Mouse (Mus musculus) T-helper 2 cell (primary cell): ENCODE measurements at regions not wholly inside any gene's neighbourhood (a gene's known extent, or its start where the extent isn't known, plus 50 kb on each side); places are given as distances from the start of the nearest gene placed in this dataset.

Source experiments
- in situ Hi-C: fragments of 300-600 bp; cut with MboI, MseI; formaldehyde crosslinking; loops from one replicate; pipeline ENCODE4 v1.15.1; 2025; ENCODE audit warnings: high pct_unique_total_duplicates

DNA sequence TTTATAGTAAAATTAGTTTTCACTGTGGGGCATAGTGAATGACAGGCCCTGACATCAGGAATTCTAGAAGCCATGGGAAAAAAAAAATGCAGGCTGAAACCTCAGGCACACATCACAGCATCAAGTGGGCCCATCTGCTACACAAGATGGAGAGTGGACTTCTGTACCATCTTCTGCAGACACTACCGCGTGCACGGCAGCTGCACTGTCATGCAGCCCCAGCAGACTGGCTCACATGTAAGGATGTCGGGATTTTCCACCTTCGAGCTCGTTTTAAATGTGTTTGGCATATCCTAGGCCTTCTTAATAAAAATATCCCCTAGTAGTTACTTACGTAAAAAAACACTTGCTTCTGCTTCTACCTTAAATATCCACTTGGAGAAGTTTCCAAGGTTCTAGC lies 186.5 kb upstream of the Mkln1 start:
- in situ Hi-C loops: loop anchor here (10.0 kb wide), 1 partner anchor 1147 kb away; no protein-coding TSS in a partner anchor

GRCm38 (mm10) chr6:31212694-31213093 lies 185.8 kb upstream of the Mkln1 start:
- in situ Hi-C loops: loop anchor here (10.0 kb wide), 1 partner anchor 1148 kb away; no protein-coding TSS in a partner anchor

DNA sequence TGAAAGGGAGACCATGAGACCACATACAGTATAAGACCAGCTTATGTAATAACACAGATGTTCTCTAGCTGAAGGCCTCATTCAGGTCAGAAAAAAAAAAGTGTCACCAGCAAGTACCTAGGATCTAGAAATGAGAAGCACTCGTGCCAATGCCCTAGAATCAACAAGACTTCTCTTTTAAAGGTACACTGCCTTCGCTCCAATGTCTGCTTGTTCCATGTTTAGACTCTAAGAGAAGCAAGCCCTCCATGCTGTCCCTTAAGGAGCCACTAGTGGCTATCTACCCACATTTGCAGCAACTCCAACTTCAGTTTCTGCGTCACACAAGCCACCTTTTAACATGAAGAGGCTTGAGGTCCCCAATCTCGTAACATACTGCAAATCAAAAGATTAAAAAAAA lies 185.4 kb upstream of the Mkln1 start:
- in situ Hi-C loops: loop anchor here (10.0 kb wide), 1 partner anchor 1148 kb away; no protein-coding TSS in a partner anchor

DNA sequence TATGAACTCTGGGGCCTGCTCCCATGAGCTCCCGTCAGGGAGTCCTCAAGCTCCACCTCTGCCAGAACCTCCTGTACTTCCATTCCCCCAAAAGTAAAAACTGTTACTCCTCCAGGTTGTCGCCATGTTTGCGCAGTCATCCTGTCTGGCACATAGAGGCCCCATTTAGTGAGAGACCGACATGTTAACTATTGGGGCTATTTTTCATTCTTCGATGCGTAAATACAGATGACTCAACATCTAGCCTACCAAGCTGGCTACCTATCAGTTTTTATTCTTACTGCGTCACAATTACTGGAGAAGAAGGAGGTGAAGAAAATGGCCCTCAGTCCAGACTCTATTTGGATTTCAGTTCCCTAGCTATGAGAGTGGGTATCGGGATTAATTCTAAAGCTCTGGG lies 182.9 kb upstream of the Mkln1 start:
- in situ Hi-C loops: loop anchor here (10.0 kb wide), 1 partner anchor 1151 kb away; no protein-coding TSS in a partner anchor

DNA sequence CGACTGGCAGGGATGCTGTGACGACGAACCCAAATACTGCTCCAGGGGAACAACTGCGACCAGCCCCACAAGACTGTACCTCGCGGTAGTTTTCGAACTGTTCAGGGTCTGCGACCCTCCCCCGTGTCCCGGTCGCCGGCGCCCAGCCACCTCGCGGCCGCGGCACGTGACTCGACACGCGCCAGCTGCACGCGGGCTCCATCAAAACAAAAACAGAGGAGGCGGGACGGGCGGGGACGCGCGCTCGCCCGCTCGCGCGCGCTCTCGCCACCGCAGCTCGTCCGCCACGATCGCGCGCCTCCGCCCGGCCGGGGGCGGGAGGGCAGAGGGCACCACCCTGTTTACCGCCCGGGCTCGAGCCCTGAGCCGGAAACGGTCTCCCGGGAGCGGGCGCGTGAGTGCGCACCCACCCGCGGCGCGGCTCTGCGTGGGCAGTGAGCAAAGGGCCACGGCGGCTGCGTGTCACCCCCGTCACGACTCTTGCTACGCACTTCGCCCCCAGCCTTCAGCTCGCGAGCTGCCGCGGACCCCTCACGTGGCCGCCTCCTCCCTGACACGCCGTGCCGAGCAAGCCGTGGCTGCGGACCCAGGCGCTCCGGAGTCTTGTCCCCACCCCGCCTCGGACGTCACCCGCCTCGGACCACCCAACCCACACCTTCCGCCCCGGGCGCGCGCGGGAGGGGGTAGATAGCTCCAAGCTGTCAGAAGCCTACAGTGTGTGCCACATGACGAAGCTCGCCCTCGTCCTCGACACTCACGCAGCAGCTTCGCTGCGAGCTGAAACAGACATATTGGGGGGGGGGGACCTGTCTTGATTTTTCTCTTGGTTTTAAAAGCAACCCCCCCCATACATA lies 182.1 kb upstream of the Mkln1 start:
- in situ Hi-C loops: loop anchor here (10.0 kb wide), 1 partner anchor 1152 kb away; no protein-coding TSS in a partner anchor

DNA sequence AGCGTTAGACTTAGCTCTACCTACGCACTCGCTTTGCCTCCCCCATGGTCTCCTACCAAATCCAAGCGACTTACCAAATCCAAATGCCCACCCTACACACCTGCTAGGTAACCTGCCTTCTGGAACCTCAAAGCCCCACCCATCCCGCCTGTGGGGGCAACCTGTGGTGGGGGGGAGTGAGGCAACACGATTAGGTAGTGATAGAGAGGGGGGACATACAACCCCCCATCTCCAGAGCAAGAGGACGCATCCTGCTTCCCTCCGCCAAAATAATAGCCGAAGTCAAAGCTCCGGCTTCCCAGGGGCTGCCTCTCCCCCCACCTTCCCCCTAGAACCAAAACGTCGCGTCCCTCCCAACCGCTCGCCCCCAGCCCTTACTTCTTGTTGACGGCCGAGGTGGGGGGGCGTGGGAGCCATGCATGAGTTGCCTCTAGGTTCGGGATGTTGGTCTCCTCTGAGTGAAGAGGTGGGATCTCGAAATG lies 181.4 kb upstream of the Mkln1 start:
- in situ Hi-C loops: loop anchor here (10.0 kb wide), 1 partner anchor 1152 kb away; no protein-coding TSS in a partner anchor

- in situ Hi-C loops: loop anchor here (10.0 kb wide), 1 partner anchor 1153 kb away; no protein-coding TSS in a partner anchor
These were observed 180.8 kb upstream of the Mkln1 start for GRCm38 (mm10) chr6:31217641-31218138.

- in situ Hi-C loops: loop anchor here (10.0 kb wide), 1 partner anchor 1153 kb away; no protein-coding TSS in a partner anchor
These were observed 180.3 kb upstream of the Mkln1 start for GRCm38 (mm10) chr6:31218139-31218750.

GRCm38 (mm10) chr6:31218880-31219279 lies 179.7 kb upstream of the Mkln1 start:
- in situ Hi-C loops: loop anchor here (10.0 kb wide), 1 partner anchor 1154 kb away; no protein-coding TSS in a partner anchor

GRCm38 (mm10) chr6:31219736-31220135 lies 178.8 kb upstream of the Mkln1 start:
- in situ Hi-C loops: loop anchor here (10.0 kb wide), 1 partner anchor 1155 kb away; no protein-coding TSS in a partner anchor

GRCm38 (mm10) chr6:31220184-31220931 lies 178.2 kb upstream of the Mkln1 start:
- in situ Hi-C loops: no loop called here

DNA sequence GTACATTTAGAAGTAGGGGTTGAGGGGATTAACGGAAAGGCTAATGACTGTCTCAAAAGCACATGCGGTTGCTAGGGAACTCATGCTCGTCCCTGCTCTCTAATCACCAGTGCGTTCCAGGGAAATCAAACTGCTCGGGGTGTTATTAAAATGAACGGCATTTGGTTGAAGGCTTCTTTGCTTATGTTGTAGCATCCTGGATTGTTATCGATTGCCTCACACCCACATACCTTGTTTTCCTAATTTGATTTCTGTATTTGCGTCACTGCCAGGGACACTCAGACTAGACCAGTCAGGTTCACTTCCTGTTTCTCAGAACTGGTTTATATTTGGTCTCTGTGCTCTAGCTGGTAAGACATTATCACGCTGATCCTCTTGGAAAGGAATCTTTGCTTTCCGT lies 177.0 kb upstream of the Mkln1 start:
- in situ Hi-C loops: no loop called here

- in situ Hi-C loops: no loop called here
These were observed 176.4 kb upstream of the Mkln1 start for GRCm38 (mm10) chr6:31222024-31222579.

DNA sequence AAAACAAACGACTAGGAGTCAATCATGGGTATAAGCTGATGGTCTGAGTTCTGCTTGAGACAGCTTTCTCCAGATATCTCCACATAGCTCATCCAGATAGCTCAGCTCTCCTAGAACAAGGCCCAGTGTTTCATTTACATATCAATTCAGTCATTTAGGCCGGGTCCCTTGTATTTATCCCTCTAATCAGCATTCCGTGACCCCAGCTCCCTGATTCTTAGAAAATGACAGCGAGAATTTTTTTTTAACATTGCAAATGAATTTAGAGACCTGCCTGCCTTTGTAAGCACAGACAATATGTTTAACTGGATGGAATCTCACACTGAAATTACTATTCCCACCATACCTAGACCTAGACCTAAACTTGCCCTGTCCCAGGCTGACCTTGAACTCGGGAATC lies 171.1 kb upstream of the Mkln1 start:
- in situ Hi-C loops: no loop called here

DNA sequence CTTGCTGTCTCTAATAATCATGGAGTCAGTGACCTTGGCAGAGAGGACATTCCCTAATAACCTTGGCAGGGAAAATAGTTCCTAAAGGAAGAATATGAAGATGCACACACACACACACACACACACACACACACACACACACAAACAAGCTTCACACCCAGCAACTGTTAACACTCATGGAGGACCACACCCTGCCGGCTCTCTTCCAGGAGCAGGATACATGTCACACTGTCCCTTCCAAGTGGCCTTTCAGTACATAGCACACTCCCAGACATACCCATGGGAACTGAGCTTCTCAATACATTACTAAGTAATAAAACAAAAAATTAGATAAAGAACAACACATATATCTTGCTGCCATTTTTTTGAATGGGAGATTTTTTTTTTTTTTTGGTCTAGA lies 170.5 kb upstream of the Mkln1 start:
- in situ Hi-C loops: no loop called here

DNA sequence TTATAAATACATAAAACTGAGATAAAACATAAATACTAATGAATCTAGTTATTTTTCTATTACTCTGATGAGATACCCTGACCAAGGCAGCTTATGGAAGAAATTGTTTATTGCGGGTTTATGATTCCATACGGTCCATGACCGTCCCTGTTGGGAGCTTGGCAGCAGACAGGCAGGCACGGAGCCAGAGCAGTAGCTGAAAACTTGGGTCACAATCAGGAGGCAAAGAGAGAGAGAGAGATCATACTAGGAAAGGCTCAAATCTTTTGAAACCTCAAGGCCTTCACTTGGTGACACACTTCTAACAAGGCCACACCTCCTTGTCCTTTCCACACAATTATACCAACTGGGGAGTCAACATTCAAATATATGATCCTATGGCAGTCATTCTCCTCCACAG lies 166.7 kb upstream of the Mkln1 start:
- in situ Hi-C loops: no loop called here

GRCm38 (mm10) chr6:31233252-31233993 lies 165.1 kb upstream of the Mkln1 start:
- in situ Hi-C loops: no loop called here

DNA sequence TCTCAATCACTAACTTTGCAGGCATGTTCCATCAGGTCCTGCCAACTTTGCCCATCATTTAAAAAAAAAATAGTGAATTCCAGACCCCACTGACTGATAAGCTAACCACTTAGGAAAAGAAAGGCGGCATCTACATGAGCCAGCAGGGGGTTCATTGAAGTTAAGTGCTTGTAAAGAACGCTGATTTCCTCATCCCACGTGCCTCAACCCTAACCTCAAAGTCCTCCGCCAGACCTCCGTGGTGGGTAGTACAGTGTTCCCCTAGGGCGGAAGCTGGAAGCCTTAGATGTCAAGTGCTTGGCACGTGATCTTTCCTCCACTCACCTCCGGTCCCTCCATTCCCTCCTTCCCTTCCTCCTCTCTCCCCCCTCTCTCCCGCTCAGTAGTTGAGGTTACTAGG lies 158.5 kb upstream of the Mkln1 start:
- in situ Hi-C loops: no loop called here

- in situ Hi-C loops: no loop called here
These were observed 148.0 kb upstream of the Mkln1 start for GRCm38 (mm10) chr6:31250526-31250925.

DNA sequence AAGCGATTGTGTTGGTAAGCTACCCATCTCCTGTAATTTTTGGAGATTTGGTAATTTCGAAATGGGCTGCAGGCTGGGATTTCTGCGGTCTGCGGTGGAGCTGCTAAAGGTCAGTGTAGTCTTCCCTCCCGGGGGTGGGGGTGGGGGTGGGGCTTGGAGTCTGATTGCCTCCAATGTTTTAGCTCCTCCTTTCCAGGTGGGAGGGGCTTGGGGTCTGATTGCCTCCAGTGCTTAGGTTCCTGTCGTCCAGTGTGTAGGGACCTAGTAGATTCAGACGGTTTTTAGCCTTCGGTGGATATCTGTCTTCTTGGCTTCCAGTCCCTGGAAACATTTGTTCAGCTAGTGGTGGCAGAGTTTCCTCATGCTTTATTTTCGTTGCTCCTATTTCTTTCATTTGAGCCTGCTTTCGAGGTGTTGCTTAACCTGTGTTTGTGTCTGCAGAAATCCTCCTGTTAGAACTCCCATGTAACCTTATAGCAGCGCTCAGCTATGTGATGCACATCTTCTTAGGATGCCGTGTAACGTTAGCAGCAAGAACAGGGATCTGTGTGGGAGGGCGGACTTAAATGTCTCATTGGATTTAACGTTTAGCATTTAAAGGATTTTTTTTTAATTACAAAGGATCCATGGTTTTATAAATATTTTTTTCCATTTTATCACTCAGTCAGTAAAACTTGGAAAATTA lies 145.1 kb upstream of the Mkln1 start:
- in situ Hi-C loops: no loop called here
